Mouse (Mus musculus): Measurements from ENCODE around the gene Ice1. TPM values are rescaled to one million over a fixed set of nuclear protein-coding genes. Genes with fewer than 3 reads are reported as not detected.

The Ice1 gene
- polyA plus RNA-seq, 1 experiment from 2014 or later = 39.3 TPM

- Histone ChIP-seq H3K9me3 (ENCODE audit: control insufficient read depth, low read length) (no peaks in the 10 kb centered on the region), H3K4me2 (ENCODE audit: low read length) (no peak overlapping the region), H3K4me1 (replicated peaks; ENCODE audit: control insufficient read depth, insufficient read depth, low read length) (peaks cover 7% of the 10 kb centered on the region), H3K27ac (ENCODE audit: low read length) (no peak overlapping the region), H3K36me3 (ENCODE audit: control insufficient read depth, insufficient read depth) (no peaks in the 10 kb centered on the region), H3K9ac (replicated peaks; ENCODE audit: low read depth, low read length) (no peak overlapping the region), H3K27me3 (replicated peaks; ENCODE audit: control insufficient read depth, insufficient read depth, low read length) (no peaks in the 10 kb centered on the region), H3K4me3 (replicated peaks; ENCODE audit: low read length) (no peak overlapping the region)
- 41% methylated on average over 5 of the region's 5 CpGs for WGBS
- peak; percentile 43 for ATAC-seq
Observed at GRCm38 (mm10) chr13:70508708-70509374, 128.6 kb downstream of the Ice1 start.

Other genes with a start within 250 kb of the Ice1 start
- 0.71 and 1.1 TPM in 2 replicates for gene Adamts16, start 204.2 kb upstream of the Ice1 start, polyA plus RNA-seq (2015; fragmentation: Nextera tagmentation; extraction: Ambion mirVana)